ENCODE assay signal across 8 mouse cellular contexts in the genomic region with DNA sequence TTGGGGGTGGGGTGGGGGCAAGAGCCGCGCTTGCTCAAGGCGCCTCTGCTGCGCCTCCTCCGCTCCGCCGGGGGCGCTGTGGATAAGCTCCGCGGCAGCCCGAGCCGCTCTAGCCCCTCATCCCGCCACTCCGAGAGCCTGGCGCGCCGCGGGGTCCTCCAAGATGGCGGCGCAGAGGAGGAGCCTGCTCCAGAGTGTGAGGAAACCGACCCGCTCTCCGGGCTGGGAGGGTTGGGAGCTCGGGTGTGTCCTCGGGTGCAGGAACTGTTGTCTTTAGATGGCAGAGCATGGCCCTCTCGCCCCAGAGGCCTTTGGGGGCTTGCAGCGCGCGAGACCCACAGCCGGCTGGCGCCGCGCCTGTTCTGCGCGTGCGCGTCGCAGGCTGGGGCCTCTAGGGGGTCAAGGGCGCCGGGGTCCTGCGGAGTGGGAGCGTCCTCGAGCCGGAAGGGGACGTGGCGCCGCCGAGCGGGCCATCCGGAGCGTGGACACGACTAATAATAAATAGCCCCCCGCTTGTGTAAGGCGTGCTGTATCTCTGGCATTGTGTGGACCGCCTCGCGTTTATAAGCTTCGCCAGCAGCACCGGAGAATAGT. TPM values are rescaled to one million over a fixed set of nuclear protein-coding genes. Genes with fewer than 3 reads are reported as not detected.
DNase-seq lines count a peak whose midpoint lies in the region; ATAC-seq and TF ChIP-seq lines count a peak whose summit lies in the region.

Tab1 (plus strand) TSS at position 135 of the 594 bp plus-strand sequence.

- H3K4me3 ChIP-seq in heart, embryonic 11.5 days (ENCODE audit: low read depth, low read length): peak within 1 kb of the TSS; percentile 77
- H3K4me3 ChIP-seq in kidney, embryonic 16.5 days (ENCODE audit: low read length): peak within 1 kb of the TSS; percentile 77
- peak within 1 kb of the TSS; percentile 83 for H3K4me3 ChIP-seq in liver, adult 2 months (ENCODE audit: insufficient read depth, low read depth, low read length)
- peak within 1 kb of the TSS; percentile 77 for H3K4me3 ChIP-seq in myocyte

- H3K9ac ChIP-seq in heart, embryonic 11.5 days (ENCODE audit: low read depth, low read length): peak within 1 kb of the TSS; percentile 97
- H3K9ac ChIP-seq in kidney, embryonic 16.5 days (replicated peaks; ENCODE audit: low read length): peak within 1 kb of the TSS; percentile 94
- H3K9ac ChIP-seq in liver, adult 2 months (ENCODE audit: low read depth, low read length): peak within 1 kb of the TSS; percentile 91

- H3K4me1 ChIP-seq in heart, embryonic 11.5 days (ENCODE audit: control insufficient read depth, insufficient read depth, low read length): peaks cover 27% of the 10 kb centered on the region
- H3K4me1 ChIP-seq in kidney, embryonic 16.5 days (ENCODE audit: insufficient read depth, low read length): peaks cover 14% of the 10 kb centered on the region
- peaks cover 10% of the 10 kb centered on the region for H3K4me1 ChIP-seq in liver, adult 2 months (ENCODE audit: control insufficient read depth, insufficient read depth, low read length)

- H3K27me3 ChIP-seq in heart, embryonic 11.5 days (ENCODE audit: control insufficient read depth, insufficient read depth, low read length): no peaks in the 10 kb centered on the region
- H3K27me3 ChIP-seq in kidney, embryonic 16.5 days (ENCODE audit: insufficient read depth, low read length): no peaks in the 10 kb centered on the region
- no peaks in the 10 kb centered on the region for H3K27me3 ChIP-seq in liver, adult 2 months (ENCODE audit: control insufficient read depth, insufficient read depth, low read length)
- no peaks in the 10 kb centered on the region for H3K27me3 ChIP-seq in myocyte (ENCODE audit: control insufficient read depth, insufficient read depth, insufficient read length)
- no peaks in the 10 kb centered on the region for H3K27me3 ChIP-seq in splenic B cell, adult 2 months (ENCODE audit: control insufficient read depth, insufficient read depth, low read length, poor library complexity, severe bottlenecking)

- H3K27ac ChIP-seq in heart, embryonic 11.5 days (ENCODE audit: low read depth, low read length): peak within 1 kb of the TSS; percentile 100
- peak within 1 kb of the TSS; percentile 100 for H3K27ac ChIP-seq in kidney, embryonic 16.5 days (ENCODE audit: low read length)
- peak within 1 kb of the TSS; percentile 93 for H3K27ac ChIP-seq in liver, adult 2 months (replicated peaks; ENCODE audit: insufficient read depth, low read depth, low read length)

- TF ChIP-seq POLR2A in liver, adult 2 months (IDR thresholded peaks at IDR 0.05; ENCODE audit: extremely low read depth, insufficient read depth, low read length): peak; percentile 57
- peak; percentile 68 for TF ChIP-seq POLR2A in myocyte (IDR thresholded peaks at IDR 0.05; ENCODE audit: insufficient read length, low read depth)

- peak; percentile 95 to 96 for DNase-seq in B cell, adult 2 months
- DNase-seq in brain, adult 2 months (ENCODE audit: low read depth, low spot score): peak; percentile 98
- peak; percentile 72 for DNase-seq in liver, adult 2 months (ENCODE audit: extremely low read depth, low read depth, low spot score)
- peak; percentile 95 for DNase-seq in splenic B cell, adult 2 months (ENCODE audit: low read depth, low spot score)

- peak within 1 kb of the TSS; percentile 81 for H3K4me2 ChIP-seq in heart, embryonic 11.5 days
- peak within 1 kb of the TSS; percentile 73 for H3K4me2 ChIP-seq in kidney, embryonic 16.5 days (replicated peaks; ENCODE audit: low read depth, low read length)
- peak within 1 kb of the TSS; percentile 90 for H3K4me2 ChIP-seq in myocyte (ENCODE audit: low read depth)

- 0 out of 2 replicates have a peak, but pooled peaks cover 2% of the 10 kb centered on the region for H3K36me3 ChIP-seq in heart, embryonic 11.5 days (ENCODE audit: control insufficient read depth, insufficient read depth, low read length)
- no peaks in the 10 kb centered on the region; the same call in 1 of the 2 replicates for H3K36me3 ChIP-seq in kidney, embryonic 16.5 days (ENCODE audit: insufficient read depth, low read length)
- H3K36me3 ChIP-seq in liver, adult 2 months (ENCODE audit: control insufficient read depth, insufficient read depth, low read length): no peaks in the 10 kb centered on the region
- H3K36me3 ChIP-seq in myocyte (ENCODE audit: control insufficient read depth, insufficient read depth): no peaks in the 10 kb centered on the region
- H3K36me3 ChIP-seq in splenic B cell, adult 2 months (ENCODE audit: control insufficient read depth, insufficient read depth, low read length, poor library complexity, severe bottlenecking): no peaks in the 10 kb centered on the region

- H3ac ChIP-seq in myocyte (ENCODE audit: control insufficient read depth, insufficient read length): peak within 1 kb of the TSS; percentile 90

- peaks cover 7% of the 10 kb centered on the region; the same call in 1 of the 2 replicates for H3K79me2 ChIP-seq in liver, adult 2 months (ENCODE audit: control insufficient read depth, insufficient read depth, low read length)
- H3K79me2 ChIP-seq in myocyte (ENCODE audit: control insufficient read depth, insufficient read depth): peaks cover 47% of the 10 kb centered on the region

- under 1% methylated on average over 54 of the region's 59 CpGs for WGBS in heart, embryonic 11.5 days (ENCODE audit: insufficient replicate concordance)
- WGBS in kidney, embryonic 16.5 days: under 1% methylated on average over 56 of the region's 59 CpGs
- WGBS in liver, adult 2 months: under 1% methylated on average over 58 of the region's 59 CpGs

- no peaks in the 10 kb centered on the region for H3K9me3 ChIP-seq in heart, embryonic 11.5 days (replicated peaks; ENCODE audit: control insufficient read depth, low read length)
- H3K9me3 ChIP-seq in kidney, embryonic 16.5 days (ENCODE audit: low read length): no peaks in the 10 kb centered on the region

- TF ChIP-seq CTCF in liver, adult 2 months (IDR thresholded peaks at IDR 0.05; ENCODE audit: low read depth, low read length): peak; percentile 79

- ATAC-seq in erythroblast, adult 5-6 weeks (replicated peaks; ENCODE audit: low FRiP score, poor library complexity, severe bottlenecking): peak; percentile 76
- peak; percentile 85 for ATAC-seq in heart, embryonic 11.5 days (replicated peaks; ENCODE audit: insufficient number of reproducible peaks, low FRiP score, low TSS enrichment)
- ATAC-seq in kidney, embryonic 16.5 days (ENCODE audit: low FRiP score, low TSS enrichment): peak; percentile 96

TF ChIP-seq in myocyte, 11 proteins besides CTCF, POLR2A, EP300 and RAD21:
- TF ChIP-seq MYOD1 (IDR thresholded peaks at IDR 0.05; ENCODE audit: control insufficient read depth in 1 of 3, insufficient read length in 2 of 3, low read depth in 2 of 3) (peak in 1 of 3 experiments; percentile 43), TCF3 (IDR thresholded peaks at IDR 0.05; ENCODE audit: insufficient read length, low read depth) (no peak), USF1 (IDR thresholded peaks at IDR 0.05; ENCODE audit: low read depth) (no peak), SRF (IDR thresholded peaks at IDR 0.05; ENCODE audit: control insufficient read depth, insufficient read length, low read depth) (peak; percentile 65), POLR2AphosphoS2 (IDR thresholded peaks at IDR 0.05; ENCODE audit: insufficient read length, low read depth) (peak; percentile 66), E2F4 (IDR thresholded peaks at IDR 0.05; ENCODE audit: insufficient read depth) (peak; percentile 66), MYOG (IDR thresholded peaks at IDR 0.05; ENCODE audit: control insufficient read depth in 1 of 3, insufficient read depth in 1 of 3, insufficient read length in 2 of 3, low read depth in 2 of 3) (peak in 2 of 3 experiments; percentile 50 to 69), REST (IDR thresholded peaks at IDR 0.05; ENCODE audit: insufficient read depth, insufficient read length) (no peak), TCF12 (IDR thresholded peaks at IDR 0.05; ENCODE audit: insufficient read depth, poor library complexity, severe bottlenecking) (no peak), MAX (IDR thresholded peaks at IDR 0.05; ENCODE audit: low read depth) (peak; percentile 5), CEBPB (IDR thresholded peaks at IDR 0.05; ENCODE audit: insufficient read depth, poor library complexity, severe bottlenecking) (no peak)

RNA-seq across cellular contexts. Expression of gene Tab1, which starts in this region (rescaled TPM):
- 0.58 and 10.9 TPM in 2 replicates for total RNA-seq in erythroblast, adult 5-6 weeks (2015; ENCODE audit: low replicate concordance)
- total RNA-seq in erythroblast, adult 5-6 weeks (2017; ENCODE audit: low replicate concordance): 6.5 and 13.5 TPM in 2 replicates
- polyA plus RNA-seq in heart, embryonic 11.5 days (2014; fragmentation: Nextera tagmentation; extraction: Ambion mirVana): 18.8 and 25.1 TPM in 2 replicates
- polyA plus RNA-seq in kidney, embryonic 16.5 days (2015; fragmentation: Nextera tagmentation; extraction: Ambion mirVana): 44.1 and 44.7 TPM in 2 replicates
- total RNA-seq in liver, adult 2 months (2014; rRNA removed): 4.1 and 4.3 TPM in 2 replicates
- polyA plus RNA-seq in liver, adult 2 months (2012; rRNA removed): 5.0 and 5.1 TPM in 2 replicates
- polyA plus RNA-seq in myocyte (2012; fragmentation: generic; extraction: Trizol): 33.3 TPM

Comparison
In these comparisons a context has a peak if more than half of its experiments do, and no peak if none do; other contexts are left out.
1. Peak in every context shown above with its lines: DNase-seq, ATAC-seq, H3K4me3 ChIP-seq and H3K27ac ChIP-seq.